Mouse (Mus musculus) gastrocnemius, adult 2 months (tissue): ENCODE results near the gene Mien1. TPM values are rescaled to one million over a fixed set of nuclear protein-coding genes. Genes with fewer than 3 reads are reported as not detected.

Source experiments
- DNase-seq: peaks from one replicate; pipeline ENCODE4 v3.0.0; 2022
- H3K27ac ChIP-seq: fragments of 200-600 bp; 2 replicates; pipeline ENCODE4 v1.8.1; 2022; ENCODE audit warnings: mild to moderate bottlenecking
- H3K4me3 ChIP-seq: fragments of 200-600 bp; 2 replicates; pipeline ENCODE4 v1.8.1; 2022; ENCODE audit warnings: mild to moderate bottlenecking, moderate library complexity
- CTCF ChIP-seq: fragments of 200-600 bp; IDR thresholded peaks from 2 replicates; pipeline ENCODE4 v1.8.1; 2022; ENCODE audit warnings: antibody characterized with exemption, mild to moderate bottlenecking, moderate library complexity
- intact Hi-C: fragments of 180-260 bp; cut with DNase I; formaldehyde crosslinking; loops from one replicate; pipeline ENCODE4 v1.15.1; 2025
- long read RNA-seq, 2 experiments: library from polyadenylated mRNA; stranded (forward); transcript quantifications; one replicate each; pipeline ENCODE4 v2.0.0; 2021
- total RNA-seq, 2 experiments: library from RNA; stranded (reverse); gene quantifications; 2 replicates each; pipeline ENCODE4 v1.2.3; 2021

Gene Mien1
- 10 to 100 TPM; 30.3 to 37.4 TPM for total RNA-seq
- long read RNA-seq, experiment 1, transcript Mien1-201 (4 exons, 747 nt) = major isoform, 15 of 22 reads
- long read RNA-seq, experiment 1, partial matches to known transcripts = 6 of 22 reads
- long read RNA-seq, experiment 1, other reads (novel, unspliced or antisense) = 1 of 22 reads
- long read RNA-seq, experiment 2, transcript Mien1-201 (4 exons, 747 nt) = major isoform, 18 of 23 reads
- long read RNA-seq, experiment 2, partial matches to known transcripts = 5 of 23 reads
- long read RNA-seq, experiment 2, other reads (novel, unspliced or antisense) = 0 of 23 reads

DNA sequence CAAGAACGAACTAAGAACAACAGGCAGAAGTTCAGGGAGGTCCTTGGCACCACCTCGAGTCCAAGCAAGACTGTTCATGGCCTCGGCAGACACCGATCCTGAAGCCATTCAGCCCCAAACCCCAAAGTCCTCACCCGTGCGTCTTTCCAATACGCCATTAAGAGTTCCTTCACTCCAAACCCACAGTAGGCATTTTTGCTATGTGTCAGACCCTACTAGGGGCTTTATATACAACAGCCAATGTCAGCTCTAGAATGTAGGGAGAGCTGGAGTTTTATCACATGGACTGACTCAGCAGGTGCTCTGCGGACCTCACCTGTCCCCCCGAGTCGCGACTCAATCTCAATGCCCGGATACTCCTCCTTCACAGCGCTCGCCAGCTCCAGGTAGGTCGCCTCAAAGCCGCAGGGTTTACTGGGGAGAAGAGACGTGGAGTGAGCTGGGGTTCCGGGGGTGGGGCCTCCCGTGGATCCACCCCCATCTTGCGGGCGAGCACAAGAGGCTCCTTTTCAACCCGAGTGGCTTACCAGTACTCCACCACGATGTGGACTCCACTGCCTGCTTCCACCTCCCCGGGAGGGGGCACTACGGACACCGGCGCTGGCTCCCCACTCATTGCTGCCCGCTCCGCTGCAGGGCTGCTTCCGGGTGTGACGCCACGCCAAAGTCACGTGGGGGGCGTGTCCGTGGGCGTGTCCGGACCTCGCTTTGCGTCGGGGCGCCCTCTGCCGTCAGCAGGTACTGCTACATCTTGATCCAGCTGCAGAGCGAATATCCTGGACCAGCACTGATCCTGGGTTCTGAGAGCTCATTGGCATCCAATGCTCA lies at the start of gene Mien1:
Mien1 (minus strand) TSS at position 661 of the 828 bp plus-strand sequence.
- intact Hi-C loops = loop anchor here (1.0 to 2.0 kb wide), 2 partner anchors 38 to 96 kb away; partner anchors contain the start of gene Pgap3
- peak; percentile 96 for DNase-seq
- TF ChIP-seq CTCF = peak; percentile 97

DNA sequence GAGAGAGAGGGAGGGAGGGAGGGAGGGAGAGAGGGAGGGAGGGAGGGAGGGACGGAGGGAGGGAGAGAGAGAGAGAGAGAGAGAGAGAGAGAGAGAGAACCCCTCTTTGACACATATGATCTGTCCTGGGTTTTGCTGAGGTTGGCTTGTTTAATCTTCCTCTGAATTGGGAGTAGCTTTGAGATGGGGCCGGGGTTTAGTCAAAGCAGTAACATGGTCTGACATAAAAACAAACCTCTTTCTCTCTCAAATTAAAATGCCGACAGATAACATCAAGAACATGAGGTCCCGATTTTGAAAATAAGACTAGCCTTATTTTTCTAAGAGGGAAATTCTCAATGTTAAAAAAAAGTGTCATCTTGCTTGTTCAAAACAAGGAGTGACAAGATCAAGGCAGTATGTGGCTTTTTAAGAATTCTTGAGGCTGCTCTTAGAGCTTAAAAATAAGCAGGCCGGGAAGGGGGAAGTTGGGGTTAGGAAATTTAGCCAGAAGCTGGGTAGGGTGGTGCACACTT lies 48.8 kb upstream of the Mien1 start:
- TF ChIP-seq CTCF = no peak
- Histone ChIP-seq H3K4me3 (no peak overlapping the region), H3K27ac (no peak overlapping the region)
- DNase-seq = no peak
- intact Hi-C loops = no loop called here

More for the DNA sequence above, at the start of gene Mien1:
- peak within 1 kb of the TSS; percentile 91 for H3K27ac ChIP-seq
- H3K4me3 ChIP-seq = peak within 1 kb of the TSS; percentile 79

DNA sequence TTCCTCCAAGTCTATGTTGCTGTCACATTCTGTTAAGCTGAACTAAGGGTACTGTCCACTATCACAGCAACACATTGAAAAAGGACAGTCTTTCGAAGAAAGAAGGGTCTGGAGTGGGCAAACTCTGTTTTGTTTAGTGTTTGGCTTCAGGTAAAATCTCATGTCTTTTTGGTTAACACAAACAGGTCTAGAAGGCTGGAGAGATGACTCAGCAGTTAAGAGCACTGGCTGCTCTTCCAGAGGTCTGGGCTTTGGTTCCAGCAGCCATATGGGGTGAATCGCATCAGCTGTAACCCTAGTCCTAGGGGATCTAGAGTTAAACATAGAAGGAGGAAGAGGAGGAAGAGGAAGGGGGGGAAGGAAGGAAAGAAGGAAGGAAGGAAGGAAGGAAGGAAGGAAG lies 47.0 kb upstream of the Mien1 start:
- Histone ChIP-seq H3K27ac (no peak overlapping the region), H3K4me3 (no peak overlapping the region)
- intact Hi-C loops = no loop called here
- no peak for TF ChIP-seq CTCF
- DNase-seq = no peak

DNA sequence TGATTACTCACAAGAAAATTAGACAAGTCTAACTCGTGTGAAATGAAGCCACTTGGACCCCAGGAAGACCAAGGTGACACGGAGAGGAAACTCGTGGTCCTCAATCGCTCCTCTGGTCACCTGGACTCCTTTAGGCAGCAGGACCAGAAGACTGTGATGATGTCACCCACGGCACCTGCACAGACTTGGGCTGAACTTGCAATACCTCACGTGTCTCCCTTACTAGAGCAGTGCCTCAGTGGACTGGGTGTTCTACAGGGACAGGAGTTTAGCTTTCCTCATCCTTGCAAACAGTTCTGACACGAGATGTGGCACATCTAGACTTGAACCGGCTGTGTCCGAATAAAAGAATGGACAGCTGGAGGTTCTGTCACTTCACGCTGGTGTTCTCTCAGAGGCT lies 43.3 kb upstream of the Mien1 start:
- TF ChIP-seq CTCF = no peak
- DNase-seq = no peak
- intact Hi-C loops = no loop called here
- no peak overlapping the region for H3K27ac ChIP-seq
- no peak overlapping the region for H3K4me3 ChIP-seq

DNA sequence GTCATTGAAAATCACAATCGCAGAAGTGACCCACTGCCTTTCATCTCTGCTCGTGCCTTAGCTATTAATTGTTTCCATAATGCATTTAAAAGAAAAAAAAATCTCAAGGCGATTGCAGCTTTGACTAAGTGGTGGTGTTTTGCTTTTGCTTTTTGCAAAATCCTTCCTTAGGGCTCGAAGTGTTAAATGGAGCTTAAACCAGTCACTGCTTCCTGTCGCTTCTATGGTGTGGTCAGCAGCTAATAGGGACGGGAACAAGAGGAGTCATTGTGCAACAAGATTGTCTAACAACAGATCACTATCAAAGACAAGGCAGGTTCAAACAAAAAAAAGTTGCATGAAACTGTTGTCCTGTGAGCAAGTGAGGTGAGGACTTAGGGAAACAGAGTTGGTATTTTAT lies 42.4 kb upstream of the Mien1 start:
- H3K4me3 ChIP-seq = no peak overlapping the region
- DNase-seq = no peak
- H3K27ac ChIP-seq = no peak overlapping the region
- intact Hi-C loops = no loop called here
- TF ChIP-seq CTCF = no peak

DNA sequence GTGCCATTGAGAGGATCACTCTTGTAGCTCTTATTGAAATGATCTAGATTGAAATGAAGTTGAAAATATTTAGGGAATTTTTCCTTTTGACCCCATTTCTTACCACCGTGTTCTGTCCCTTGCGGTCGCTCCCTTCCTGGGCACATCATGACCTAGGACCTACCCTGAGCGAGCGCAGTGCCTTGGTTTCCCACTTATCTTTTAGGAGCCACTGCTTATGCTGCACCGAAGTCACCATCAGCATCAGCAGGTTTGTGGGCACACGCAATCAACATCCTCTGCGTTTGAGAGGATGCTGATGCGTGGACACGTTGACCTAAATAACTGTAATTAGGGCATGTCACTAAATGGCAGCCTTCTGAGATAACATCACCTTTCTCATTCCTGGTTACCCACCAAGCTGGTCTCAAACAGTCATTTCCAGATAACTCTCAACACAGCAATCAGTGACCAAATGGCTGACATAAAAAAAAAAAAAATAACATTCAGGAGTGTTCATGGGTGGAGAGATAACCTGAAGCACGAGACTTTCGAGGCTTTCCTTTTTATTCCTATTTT lies 41.2 kb upstream of the Mien1 start:
- Histone ChIP-seq H3K4me3 (no peak overlapping the region), H3K27ac (no peak overlapping the region)
- no peak for TF ChIP-seq CTCF
- intact Hi-C loops = no loop called here
- DNase-seq = no peak

DNA sequence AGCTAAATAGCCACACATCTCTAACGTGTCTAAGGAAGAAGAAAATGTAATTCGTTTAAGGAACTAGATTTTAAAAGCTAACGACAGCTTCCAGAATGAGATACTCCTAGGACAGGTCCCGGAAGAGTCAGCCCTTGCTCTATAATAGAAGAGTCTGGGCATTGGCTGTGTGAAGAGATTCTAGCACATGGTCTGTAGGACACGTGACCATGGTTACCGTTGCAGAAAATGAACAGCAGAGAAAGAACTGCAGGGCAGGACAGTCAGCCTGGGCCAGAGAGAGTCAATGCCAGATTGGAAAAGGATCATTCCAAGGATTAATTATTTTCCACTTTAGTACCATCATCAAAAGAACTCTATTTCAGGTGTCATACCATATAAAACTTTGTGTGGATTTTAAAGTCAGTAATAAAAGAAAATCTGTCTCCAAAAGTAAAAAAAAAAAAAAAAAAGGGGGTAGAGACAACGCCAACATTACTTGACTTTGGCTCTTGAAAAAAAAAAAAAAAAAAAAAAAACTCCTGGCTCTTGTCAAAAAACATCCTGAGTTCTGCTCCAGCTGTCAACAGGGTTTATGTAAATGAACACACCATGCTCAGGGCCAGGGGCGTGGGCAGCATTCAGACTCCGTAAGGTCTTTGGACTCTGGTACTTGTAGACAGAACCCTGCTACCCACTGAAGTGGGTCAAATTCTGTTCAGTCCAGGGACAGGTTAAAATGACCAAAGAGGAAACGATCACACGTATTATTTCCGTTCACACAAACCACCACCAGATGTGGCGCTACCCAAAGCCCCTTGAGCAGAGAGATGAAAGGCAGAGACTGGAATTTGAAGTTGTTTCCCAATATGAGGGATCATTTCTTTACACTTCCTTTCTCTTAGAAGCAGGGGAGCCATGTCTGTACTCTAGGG lies 40.5 kb upstream of the Mien1 start:
- no peak for DNase-seq
- H3K27ac ChIP-seq = no peak overlapping the region
- no peak overlapping the region for H3K4me3 ChIP-seq
- TF ChIP-seq CTCF = no peak
- intact Hi-C loops = no loop called here

DNA sequence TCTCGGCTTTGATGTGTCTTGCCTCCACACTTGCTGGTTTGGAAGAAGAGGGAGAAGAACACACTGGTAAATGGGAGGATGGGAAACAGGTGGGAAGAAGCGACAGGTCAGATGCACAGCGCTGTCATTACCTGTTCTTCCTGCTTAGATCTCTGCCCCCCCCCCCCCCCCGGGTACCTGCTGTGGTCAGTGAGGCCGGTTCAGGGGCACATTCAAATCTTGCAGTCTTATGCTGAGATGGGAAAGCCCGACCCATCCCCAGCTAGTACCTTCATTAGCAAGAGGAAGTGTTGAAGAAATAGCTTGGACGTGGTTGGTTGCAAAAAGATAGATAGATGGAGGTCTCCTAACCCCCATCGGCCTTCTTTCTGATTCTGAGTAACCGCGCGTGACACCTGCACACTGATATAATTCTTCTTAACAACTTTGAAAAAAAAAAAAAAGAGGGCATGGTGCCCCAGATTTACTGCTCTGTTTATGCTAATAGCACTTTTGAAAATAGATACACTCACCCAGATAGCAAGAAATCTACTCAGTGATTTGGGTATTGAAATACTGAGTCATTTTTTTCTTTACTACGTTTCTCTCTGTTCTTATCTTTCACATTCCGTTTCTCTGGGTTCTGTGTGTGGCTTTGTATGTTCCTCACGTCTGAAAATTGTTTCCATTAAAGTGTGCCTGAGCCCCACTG lies 38.4 kb upstream of the Mien1 start:
- no peak overlapping the region for H3K27ac ChIP-seq
- TF ChIP-seq CTCF = no peak
- no peak for DNase-seq
- intact Hi-C loops = no loop called here
- no peak overlapping the region for H3K4me3 ChIP-seq

DNA sequence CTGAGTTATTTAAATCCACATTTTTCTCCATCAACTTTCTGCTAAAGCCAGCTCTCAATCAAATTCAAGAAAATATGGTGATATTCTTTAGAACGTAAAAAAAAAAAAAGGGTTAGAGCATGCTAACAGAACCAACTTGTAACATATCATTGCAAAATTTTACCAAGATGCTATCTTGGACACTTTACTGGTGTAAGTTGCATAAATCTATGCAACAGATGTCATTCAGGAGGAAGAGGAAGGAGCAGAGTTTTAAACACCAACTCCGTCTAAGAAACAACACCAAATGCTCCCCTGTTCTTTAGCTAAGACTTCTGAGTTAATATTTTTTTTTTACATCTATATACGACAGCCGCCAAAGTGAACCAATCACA lies 37.6 kb upstream of the Mien1 start:
- intact Hi-C loops = no loop called here
- DNase-seq = no peak
- H3K4me3 ChIP-seq = no peak overlapping the region

DNA sequence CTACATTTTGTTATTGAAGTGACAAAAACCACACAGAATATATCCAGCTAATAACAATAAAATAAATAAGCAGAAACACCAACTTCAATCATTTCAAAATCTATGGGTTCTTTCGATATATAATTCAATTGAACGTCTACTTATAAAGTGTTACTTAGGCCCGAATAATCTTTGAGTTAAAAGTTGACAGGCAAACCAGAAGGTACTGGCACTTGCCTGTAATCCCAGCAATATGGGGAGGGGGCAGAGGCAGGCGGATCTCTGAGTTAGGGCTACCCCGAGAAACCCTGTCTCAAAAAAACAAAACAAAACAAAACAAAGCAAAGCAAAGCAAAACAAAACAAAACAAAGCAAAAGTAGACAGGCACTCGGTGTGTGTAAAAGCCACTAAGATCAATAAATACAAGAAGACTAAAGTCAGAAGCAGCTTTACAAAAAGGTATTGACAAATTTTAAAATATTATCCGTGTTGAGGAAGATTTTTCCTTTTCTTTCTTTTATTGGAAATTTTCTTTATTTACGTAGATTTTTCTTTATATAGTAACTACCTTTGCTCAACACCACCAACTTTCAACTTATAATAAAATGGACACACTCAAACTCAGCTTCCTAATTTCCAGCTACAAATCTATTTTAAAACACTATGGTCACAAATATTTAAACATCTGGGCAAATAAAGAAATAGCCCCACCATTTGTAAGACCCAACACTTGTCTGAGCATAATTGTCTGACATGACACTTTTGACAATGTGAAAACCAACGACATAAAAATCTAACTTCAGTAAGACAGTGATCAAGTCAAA lies 37.0 kb upstream of the Mien1 start:
- DNase-seq = no peak
- Histone ChIP-seq H3K27ac (no peak overlapping the region), H3K4me3 (no peak overlapping the region)
- intact Hi-C loops = no loop called here
- TF ChIP-seq CTCF = no peak

More for the DNA sequence above, 37.6 kb upstream of the Mien1 start:
- no peak for TF ChIP-seq CTCF
- no peak overlapping the region for H3K27ac ChIP-seq

DNA sequence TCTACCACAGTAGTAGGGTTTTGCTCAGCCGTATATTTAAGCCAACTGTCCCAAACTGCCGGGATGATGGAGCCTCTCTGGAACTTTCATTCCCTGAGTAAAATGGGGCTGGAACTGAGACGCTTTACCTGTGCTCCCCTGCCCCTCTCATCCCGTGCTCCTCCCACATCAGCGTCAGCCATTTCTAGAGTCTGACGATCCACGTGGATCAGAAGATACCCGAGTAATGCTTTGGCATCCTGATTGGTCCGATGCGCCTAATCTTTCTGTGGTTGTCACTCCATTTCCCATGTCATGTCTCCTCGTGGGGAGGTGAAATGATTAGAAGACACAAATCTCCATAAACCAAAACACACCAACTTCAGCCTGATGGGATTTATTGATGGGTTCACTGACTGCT lies 36.2 kb upstream of the Mien1 start:
- no peak for DNase-seq
- intact Hi-C loops = no loop called here

More for the DNA sequence above, 36.2 kb upstream of the Mien1 start:
- Histone ChIP-seq H3K4me3 (no peak overlapping the region), H3K27ac (no peak overlapping the region)
- no peak for TF ChIP-seq CTCF
